Mouse (Mus musculus): ENCODE results near the gene Ftcd. TPM values are rescaled to one million over a fixed set of nuclear protein-coding genes. Genes with fewer than 3 reads are reported as not detected.

Gene Ftcd
- polyA plus RNA-seq, 1 experiment from 2014 or later, result not detected

DNA sequence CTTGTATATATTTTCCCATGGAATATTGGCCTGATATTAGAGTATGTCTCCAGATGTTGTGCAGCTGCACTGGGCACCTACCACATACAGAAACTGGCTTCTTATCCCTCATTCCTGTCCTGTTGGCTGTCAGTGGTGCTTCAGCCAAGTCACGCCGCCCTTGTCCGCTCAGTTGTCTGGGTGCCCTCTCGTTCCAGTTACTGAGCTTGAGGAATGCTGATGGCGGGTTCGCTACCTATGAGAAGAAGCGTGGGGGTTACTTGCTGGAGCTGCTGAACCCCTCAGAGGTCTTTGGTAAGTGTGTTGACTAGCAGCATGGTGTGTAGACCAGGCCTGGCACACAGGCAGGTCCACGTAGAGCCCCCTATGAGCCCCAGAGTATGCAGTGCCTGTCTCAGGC, 28.9 kb upstream of the Ftcd start:
- Histone ChIP-seq H3K4me3 (ENCODE audit: low read depth, low read length) (no peak overlapping the region), H3K9me3 (replicated peaks; ENCODE audit: control insufficient read depth, low read length) (no peaks in the 10 kb centered on the region), H3K9ac (replicated peaks; ENCODE audit: low read length) (no peak overlapping the region), H3K4me1 (ENCODE audit: control insufficient read depth, insufficient read depth, low read length) (no peaks in the 10 kb centered on the region), H3K4me2 (ENCODE audit: low read depth, low read length) (no peak overlapping the region), H3K36me3 (replicated peaks; ENCODE audit: control insufficient read depth, insufficient read depth, low read depth, low read length) (peaks cover 6% of the 10 kb centered on the region), H3K27ac (replicated peaks; ENCODE audit: low read depth, low read length) (no peak overlapping the region), H3K27me3 (ENCODE audit: control insufficient read depth, insufficient read depth, low read length) (no peaks in the 10 kb centered on the region)
- ATAC-seq (replicated peaks; ENCODE audit: insufficient number of reproducible peaks, low FRiP score, low TSS enrichment, low read depth) (no peak), DNase-seq (ENCODE audit: low spot score) (no peak)
- WGBS, result 93% methylated on average over 8 of the region's 8 CpGs

GRCm38 (mm10) chr10:76548218-76548617, 27.2 kb upstream of the Ftcd start:
- no peaks in the 10 kb centered on the region for H3K9me3 ChIP-seq (replicated peaks; ENCODE audit: control insufficient read depth, low read length)
- H3K27me3 ChIP-seq (ENCODE audit: control insufficient read depth, insufficient read depth, low read length), result no peaks in the 10 kb centered on the region
- H3K36me3 ChIP-seq (replicated peaks; ENCODE audit: control insufficient read depth, insufficient read depth, low read depth, low read length), result peaks cover 9% of the 10 kb centered on the region
- no peak overlapping the region for H3K4me2 ChIP-seq (ENCODE audit: low read depth, low read length)
- no peak overlapping the region for H3K27ac ChIP-seq (replicated peaks; ENCODE audit: low read depth, low read length)
- 94% methylated on average over 8 of the region's 8 CpGs for WGBS
- no peaks in the 10 kb centered on the region for H3K4me1 ChIP-seq (ENCODE audit: control insufficient read depth, insufficient read depth, low read length)
- H3K4me3 ChIP-seq (ENCODE audit: low read depth, low read length), result no peak overlapping the region
- no peak for ATAC-seq (replicated peaks; ENCODE audit: insufficient number of reproducible peaks, low FRiP score, low TSS enrichment, low read depth)
- H3K9ac ChIP-seq (replicated peaks; ENCODE audit: low read length), result no peak overlapping the region
- no peak for DNase-seq (ENCODE audit: low spot score)

DNA sequence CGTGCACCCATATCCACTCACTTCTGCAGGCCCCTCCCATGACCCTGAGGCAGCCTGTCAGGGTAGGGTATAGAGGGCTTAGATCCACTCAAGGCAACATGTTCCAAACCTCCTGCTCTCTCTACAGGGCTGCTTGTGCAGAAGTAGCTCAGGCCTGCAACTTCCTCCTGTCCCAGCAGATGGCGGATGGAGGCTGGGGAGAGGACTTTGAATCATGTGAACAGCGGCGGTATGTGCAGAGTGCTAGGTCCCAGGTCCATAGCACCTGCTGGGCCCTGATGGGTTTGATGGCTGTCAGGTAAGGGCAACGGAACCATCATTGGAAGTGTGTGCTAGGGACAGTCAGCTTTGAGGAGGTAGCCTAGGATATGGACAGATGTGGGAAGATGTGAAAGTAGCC, 25.0 kb upstream of the Ftcd start:
- 91% methylated on average over 5 of the region's 5 CpGs for WGBS
- H3K36me3 ChIP-seq (replicated peaks; ENCODE audit: control insufficient read depth, insufficient read depth, low read depth, low read length), result peaks cover 15% of the 10 kb centered on the region
- DNase-seq (ENCODE audit: low spot score), result peak; percentile 4

DNA sequence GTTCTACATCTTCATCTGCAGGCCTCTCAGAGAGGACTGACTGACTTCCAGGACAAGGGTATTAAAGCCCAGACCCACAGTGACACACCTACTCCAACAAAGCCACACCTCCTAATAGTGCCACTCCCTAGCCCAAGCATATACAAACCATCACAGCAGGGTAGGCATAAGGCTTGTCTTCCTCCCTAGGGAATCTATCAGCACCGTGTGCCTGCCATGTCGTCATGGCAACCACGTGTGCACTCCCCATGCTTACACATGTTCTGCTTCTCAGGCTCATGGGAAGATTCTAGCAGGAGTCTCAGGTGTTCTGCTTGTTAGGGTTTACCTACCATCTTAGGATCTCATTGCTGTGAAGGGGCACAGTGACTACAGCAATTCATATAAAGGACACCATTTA, 23.9 kb upstream of the Ftcd start:
- Histone ChIP-seq H3K4me3 (ENCODE audit: low read depth, low read length) (no peak overlapping the region), H3K9me3 (replicated peaks; ENCODE audit: control insufficient read depth, low read length) (no peaks in the 10 kb centered on the region), H3K9ac (replicated peaks; ENCODE audit: low read length) (no peak overlapping the region), H3K4me1 (ENCODE audit: control insufficient read depth, insufficient read depth, low read length) (no peaks in the 10 kb centered on the region), H3K27ac (replicated peaks; ENCODE audit: low read depth, low read length) (no peak overlapping the region), H3K4me2 (ENCODE audit: low read depth, low read length) (no peak overlapping the region), H3K36me3 (replicated peaks; ENCODE audit: control insufficient read depth, insufficient read depth, low read depth, low read length) (peaks cover 15% of the 10 kb centered on the region), H3K27me3 (ENCODE audit: control insufficient read depth, insufficient read depth, low read length) (no peaks in the 10 kb centered on the region)
- no peak for DNase-seq (ENCODE audit: low spot score)
- 82% methylated on average over 3 of the region's 3 CpGs for WGBS
- no peak for ATAC-seq (replicated peaks; ENCODE audit: insufficient number of reproducible peaks, low FRiP score, low TSS enrichment, low read depth)

More for the DNA sequence above, 25.0 kb upstream of the Ftcd start:
- no peaks in the 10 kb centered on the region for H3K9me3 ChIP-seq (replicated peaks; ENCODE audit: control insufficient read depth, low read length)
- no peaks in the 10 kb centered on the region for H3K27me3 ChIP-seq (ENCODE audit: control insufficient read depth, insufficient read depth, low read length)
- no peak overlapping the region for H3K9ac ChIP-seq (replicated peaks; ENCODE audit: low read length)
- ATAC-seq (replicated peaks; ENCODE audit: insufficient number of reproducible peaks, low FRiP score, low TSS enrichment, low read depth), result no peak
- no peak overlapping the region for H3K27ac ChIP-seq (replicated peaks; ENCODE audit: low read depth, low read length)
- H3K4me2 ChIP-seq (ENCODE audit: low read depth, low read length), result no peak overlapping the region
- H3K4me3 ChIP-seq (ENCODE audit: low read depth, low read length), result no peak overlapping the region
- H3K4me1 ChIP-seq (ENCODE audit: control insufficient read depth, insufficient read depth, low read length), result no peaks in the 10 kb centered on the region

DNA sequence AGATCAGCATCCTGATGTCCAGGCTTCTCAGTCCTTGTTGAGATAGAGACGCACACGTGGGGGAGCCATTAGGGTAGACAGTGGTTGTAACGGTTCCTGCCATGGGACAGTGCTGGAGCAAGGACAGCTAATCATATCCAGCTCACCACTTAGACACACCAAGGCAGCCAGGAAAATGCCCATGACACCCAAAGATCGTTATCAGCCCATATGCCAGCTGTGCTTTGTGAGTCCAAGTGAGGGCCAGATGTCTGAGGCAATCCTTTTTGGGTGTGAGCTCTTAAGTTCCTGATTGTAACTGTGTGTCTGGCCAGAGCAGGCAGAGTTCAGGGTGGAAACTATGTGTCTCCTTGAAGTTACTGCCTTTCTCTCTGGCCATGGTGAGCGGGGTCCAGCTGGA, 21.4 kb upstream of the Ftcd start:
- no peak overlapping the region for H3K27ac ChIP-seq (replicated peaks; ENCODE audit: low read depth, low read length)
- no peak for DNase-seq (ENCODE audit: low spot score)
- no peak overlapping the region for H3K4me3 ChIP-seq (ENCODE audit: low read depth, low read length)
- H3K9me3 ChIP-seq (replicated peaks; ENCODE audit: control insufficient read depth, low read length), result no peaks in the 10 kb centered on the region
- no peak for ATAC-seq (replicated peaks; ENCODE audit: insufficient number of reproducible peaks, low FRiP score, low TSS enrichment, low read depth)
- H3K9ac ChIP-seq (replicated peaks; ENCODE audit: low read length), result no peak overlapping the region
- peaks cover 15% of the 10 kb centered on the region for H3K36me3 ChIP-seq (replicated peaks; ENCODE audit: control insufficient read depth, insufficient read depth, low read depth, low read length)
- H3K4me1 ChIP-seq (ENCODE audit: control insufficient read depth, insufficient read depth, low read length), result no peaks in the 10 kb centered on the region
- H3K4me2 ChIP-seq (ENCODE audit: low read depth, low read length), result no peak overlapping the region
- 90% methylated on average over 5 of the region's 5 CpGs for WGBS
- H3K27me3 ChIP-seq (ENCODE audit: control insufficient read depth, insufficient read depth, low read length), result no peaks in the 10 kb centered on the region

DNA sequence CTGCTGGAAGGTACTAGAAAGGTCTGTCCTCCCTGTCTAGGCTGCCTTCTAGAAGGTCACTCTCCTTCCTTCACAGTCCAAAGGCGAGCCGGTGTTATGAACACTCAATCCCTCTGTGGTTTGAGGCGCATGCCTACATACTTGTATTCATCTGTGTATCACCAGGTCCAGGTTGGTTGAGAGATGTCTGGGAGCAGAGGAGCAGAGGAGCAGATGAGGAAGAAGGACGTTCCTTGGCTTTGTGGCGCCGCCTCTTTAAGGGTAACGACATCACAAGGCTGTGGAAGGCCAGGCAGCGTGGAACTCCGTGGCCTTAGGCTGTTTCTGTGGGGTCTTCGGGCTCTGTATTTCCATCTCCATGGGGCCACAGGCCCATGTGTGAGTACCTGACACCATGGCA, 13.5 kb upstream of the Ftcd start, which contains the start of gene Spatc1l:
TSS of gene Spatc1l (plus strand) at position 301 of the 400 bp plus-strand sequence.
- Histone ChIP-seq H3K27me3 (ENCODE audit: control insufficient read depth, insufficient read depth, low read length) (no peaks in the 10 kb centered on the region), H3K9me3 (replicated peaks; ENCODE audit: control insufficient read depth, low read length) (no peaks in the 10 kb centered on the region), H3K36me3 (replicated peaks; ENCODE audit: control insufficient read depth, insufficient read depth, low read depth, low read length) (no peaks in the 10 kb centered on the region), H3K4me2 (ENCODE audit: low read depth, low read length) (no peak within 1 kb of the TSS), H3K4me3 (ENCODE audit: low read depth, low read length) (no peak within 1 kb of the TSS), H3K27ac (replicated peaks; ENCODE audit: low read depth, low read length) (no peak within 1 kb of the TSS), H3K4me1 (ENCODE audit: control insufficient read depth, insufficient read depth, low read length) (no peaks in the 10 kb centered on the region), H3K9ac (replicated peaks; ENCODE audit: low read length) (no peak within 1 kb of the TSS)
- DNase-seq (ENCODE audit: low spot score) (no peak), ATAC-seq (replicated peaks; ENCODE audit: insufficient number of reproducible peaks, low FRiP score, low TSS enrichment, low read depth) (no peak)
- WGBS, result 88% methylated on average over 10 of the region's 10 CpGs

DNA sequence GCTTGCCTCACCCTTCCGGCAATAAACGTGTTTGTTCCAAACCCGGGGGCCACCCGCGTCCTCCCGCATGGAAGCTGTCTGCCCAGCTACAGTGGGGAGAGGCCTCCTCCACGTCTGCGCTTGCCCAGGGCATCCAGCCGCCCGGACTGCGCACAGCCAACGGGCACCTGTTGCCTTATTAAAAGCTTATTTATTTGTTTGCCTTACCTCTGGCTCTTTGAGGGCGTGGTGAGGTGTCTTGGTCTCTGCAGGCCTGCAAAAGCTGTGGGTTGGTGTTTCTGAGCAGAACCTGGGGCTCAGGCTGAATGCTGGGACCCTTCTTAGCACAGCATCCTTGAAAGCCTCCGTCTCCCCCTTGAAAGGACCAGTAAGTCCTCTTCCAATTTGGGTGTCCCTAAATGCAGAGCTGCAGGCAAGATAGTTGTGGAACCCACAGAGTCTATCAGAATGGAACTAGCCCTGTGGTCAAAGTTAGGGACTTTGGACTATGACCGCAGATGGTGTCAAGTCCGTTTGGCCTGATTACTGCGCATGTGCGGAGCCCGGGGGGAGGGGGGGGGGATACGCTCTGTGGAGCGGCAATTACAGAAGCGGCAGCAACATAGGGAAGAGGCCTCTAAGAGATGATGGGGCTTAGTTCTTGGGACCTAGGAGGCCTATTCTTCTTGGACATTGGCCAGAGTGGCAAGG, 5.3 kb upstream of the Ftcd start:
- DNase-seq (ENCODE audit: low spot score) (no peak), ATAC-seq (replicated peaks; ENCODE audit: insufficient number of reproducible peaks, low FRiP score, low TSS enrichment, low read depth) (no peak)
- H3K4me3 ChIP-seq (ENCODE audit: low read depth, low read length), result no peak overlapping the region
- H3K27me3 ChIP-seq (ENCODE audit: control insufficient read depth, insufficient read depth, low read length), result no peaks in the 10 kb centered on the region
- WGBS, result 88% methylated on average over 22 of the region's 22 CpGs
- H3K4me2 ChIP-seq (ENCODE audit: low read depth, low read length), result no peak overlapping the region
- H3K27ac ChIP-seq (replicated peaks; ENCODE audit: low read depth, low read length), result no peak overlapping the region
- no peaks in the 10 kb centered on the region for H3K36me3 ChIP-seq (replicated peaks; ENCODE audit: control insufficient read depth, insufficient read depth, low read depth, low read length)
- no peaks in the 10 kb centered on the region for H3K4me1 ChIP-seq (ENCODE audit: control insufficient read depth, insufficient read depth, low read length)
- no peaks in the 10 kb centered on the region for H3K9me3 ChIP-seq (replicated peaks; ENCODE audit: control insufficient read depth, low read length)
- H3K9ac ChIP-seq (replicated peaks; ENCODE audit: low read length), result no peak overlapping the region

DNA sequence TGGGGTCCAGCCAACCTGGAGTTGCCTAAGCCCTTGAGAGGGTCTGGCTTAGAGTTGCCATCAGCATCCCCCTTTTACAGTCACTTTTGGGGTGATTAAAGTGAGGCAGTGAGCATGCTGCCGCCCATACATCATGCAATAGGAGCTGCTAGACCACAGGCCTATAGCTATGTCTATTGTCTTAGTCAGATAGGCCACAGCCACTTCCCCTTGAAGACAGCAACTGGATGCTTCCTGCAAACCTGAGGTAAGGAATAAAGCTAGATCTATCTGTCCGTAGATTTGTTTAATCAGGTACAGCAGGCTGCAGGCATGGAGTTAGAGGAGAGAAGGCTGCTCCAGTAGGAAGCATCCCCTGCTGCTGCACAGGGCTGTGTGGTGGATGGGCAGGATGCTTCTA, 4.4 kb upstream of the Ftcd start:
- WGBS, result 61% methylated on average over 2 of the region's 2 CpGs
- no peak overlapping the region for H3K27ac ChIP-seq (replicated peaks; ENCODE audit: low read depth, low read length)
- H3K4me2 ChIP-seq (ENCODE audit: low read depth, low read length), result no peak overlapping the region
- DNase-seq (ENCODE audit: low spot score), result no peak
- H3K27me3 ChIP-seq (ENCODE audit: control insufficient read depth, insufficient read depth, low read length), result no peaks in the 10 kb centered on the region
- H3K4me1 ChIP-seq (ENCODE audit: control insufficient read depth, insufficient read depth, low read length), result no peaks in the 10 kb centered on the region
- no peaks in the 10 kb centered on the region for H3K9me3 ChIP-seq (replicated peaks; ENCODE audit: control insufficient read depth, low read length)
- H3K4me3 ChIP-seq (ENCODE audit: low read depth, low read length), result no peak overlapping the region
- no peak for ATAC-seq (replicated peaks; ENCODE audit: insufficient number of reproducible peaks, low FRiP score, low TSS enrichment, low read depth)
- no peak overlapping the region for H3K9ac ChIP-seq (replicated peaks; ENCODE audit: low read length)
- no peaks in the 10 kb centered on the region for H3K36me3 ChIP-seq (replicated peaks; ENCODE audit: control insufficient read depth, insufficient read depth, low read depth, low read length)
